Mouse (Mus musculus) erythroblast, embryonic 14.5 days (primary cell): ENCODE measurements around the gene Smim24.

Experiments used
- GATA1 ChIP-seq: IDR thresholded peaks from 2 replicates; pipeline ENCODE4 v1.6.1; 2012; ENCODE audit warnings: low read length, inconsistent platforms, mixed read lengths
- TAL1 ChIP-seq: IDR thresholded peaks from 3 replicates; pipeline ENCODE4 v1.6.1; 2012; ENCODE audit warnings: low read length, inconsistent platforms, mixed read lengths

- TF ChIP-seq GATA1 (no peak), TAL1 (no peak)
Observed at GRCm38 (mm10) chr10:81415549-81416310, 22.9 kb downstream of the Smim24 start.
